In the genomic region with DNA sequence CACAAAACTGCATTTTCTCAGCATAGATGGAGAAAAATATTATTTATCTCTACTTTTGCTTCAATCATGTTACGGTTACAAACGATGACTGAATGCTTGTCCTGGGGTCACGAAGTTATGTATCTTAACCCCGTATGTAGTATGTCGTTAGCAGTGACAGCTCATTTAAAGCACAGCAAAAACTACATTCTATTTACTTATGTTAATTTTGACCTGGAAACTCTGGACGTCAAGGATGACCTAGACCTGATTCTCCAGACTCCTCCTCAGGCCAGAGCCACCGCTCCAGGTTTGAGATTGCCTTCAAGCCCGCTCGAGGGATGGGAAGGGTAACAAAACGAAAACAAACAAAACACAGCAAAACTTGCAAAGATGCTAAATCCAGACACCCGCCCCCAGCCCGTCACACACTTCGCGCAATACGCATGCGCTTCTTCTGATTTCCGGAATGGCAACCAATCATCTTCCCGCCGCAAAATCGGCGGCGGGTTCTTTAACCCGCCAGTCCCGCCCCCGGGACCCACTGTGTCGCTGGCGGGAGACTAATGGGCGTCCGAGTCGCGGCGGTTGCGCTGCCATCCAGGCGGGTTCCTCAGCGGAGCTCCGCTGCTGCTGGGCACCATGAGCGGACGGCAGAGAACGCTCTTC, we compare ENCODE assay signal across 7 mouse cellular contexts. TPM values are rescaled to one million over a fixed set of nuclear protein-coding genes. Genes with fewer than 3 reads are reported as not detected.
A peak's percentile ranks its signal among the peaks of the same experiment; 100 is the strongest.
DNase-seq lines count a peak whose midpoint lies in the region; ATAC-seq and TF ChIP-seq lines count a peak whose summit lies in the region.

Gene Fancm (plus strand): TSS at position 519 of the 648 bp plus-strand sequence.

- TF ChIP-seq POLR2A in small intestine, adult 2 months (IDR thresholded peaks at IDR 0.05; ENCODE audit: low read depth, low read length), result peak; percentile 51

- peak within 1 kb of the TSS; percentile 64 for H3K9ac ChIP-seq in intestine, postnatal 0 days (ENCODE audit: low read depth, low read length)
- peak within 1 kb of the TSS; percentile 76 for H3K9ac ChIP-seq in midbrain, embryonic 12.5 days (replicated peaks)

- DNase-seq in adrenal gland, postnatal 10 days, result peak; percentile 93
- peak; percentile 92 for DNase-seq in embryonic facial prominence, embryonic 10.5 days (ENCODE audit: low spot score)
- peak; percentile 24 for DNase-seq in gonadal fat pad, adult 2 months (ENCODE audit: low read depth)
- DNase-seq in left cerebral cortex, postnatal 4 days, result peak; percentile 91

- intact Hi-C loops in left cerebral cortex, postnatal 4 days (cut with DNase I), result no loop called here

- peak within 1 kb of the TSS; percentile 95 for H3K27ac ChIP-seq in embryonic facial prominence, embryonic 10.5 days (replicated peaks)
- H3K27ac ChIP-seq in intestine, postnatal 0 days (ENCODE audit: low read depth, low read length), result no peak within 1 kb of the TSS; the same call in none of the 2 replicates
- peak within 1 kb of the TSS; percentile 92 for H3K27ac ChIP-seq in midbrain, embryonic 12.5 days (replicated peaks)
- no peak within 1 kb of the TSS for H3K27ac ChIP-seq in small intestine, adult 2 months (ENCODE audit: insufficient read depth, low read depth, low read length)

- H3K4me2 ChIP-seq in intestine, postnatal 0 days (replicated peaks; ENCODE audit: low read depth), result peak within 1 kb of the TSS; percentile 93
- peak within 1 kb of the TSS; percentile 86 for H3K4me2 ChIP-seq in midbrain, embryonic 12.5 days (replicated peaks)

- H3K9me3 ChIP-seq in embryonic facial prominence, embryonic 10.5 days, result no peaks in the 10 kb centered on the region
- no peaks in the 10 kb centered on the region for H3K9me3 ChIP-seq in intestine, postnatal 0 days (ENCODE audit: control insufficient read depth)
- H3K9me3 ChIP-seq in midbrain, embryonic 12.5 days, result no peaks in the 10 kb centered on the region

- 2% methylated on average over 39 of the region's 39 CpGs for WGBS in embryonic facial prominence, embryonic 10.5 days
- 2% methylated on average over 39 of the region's 39 CpGs for WGBS in intestine, postnatal 0 days
- 2% methylated on average over 39 of the region's 39 CpGs for WGBS in midbrain, embryonic 12.5 days
- whole genome bisulfite sequencing in small intestine, adult 2 months, result 2% methylated on average over 39 of the region's 39 CpGs

- ATAC-seq in intestine, postnatal 0 days, result peak; percentile 44
- ATAC-seq in midbrain, embryonic 12.5 days (ENCODE audit: low FRiP score, low read depth), result peak; percentile 35

- H3K36me3 ChIP-seq in embryonic facial prominence, embryonic 10.5 days (replicated peaks), result peaks cover 40% of the 10 kb centered on the region
- H3K36me3 ChIP-seq in intestine, postnatal 0 days (ENCODE audit: control insufficient read depth, insufficient read depth), result no peaks in the 10 kb centered on the region
- H3K36me3 ChIP-seq in midbrain, embryonic 12.5 days, result 0 out of 2 replicates have a peak, but pooled peaks cover 12% of the 10 kb centered on the region
- H3K36me3 ChIP-seq in small intestine, adult 2 months (ENCODE audit: control insufficient read depth, insufficient read depth, low read length), result no peaks in the 10 kb centered on the region

- peak within 1 kb of the TSS; percentile 93 for H3K4me3 ChIP-seq in embryonic facial prominence, embryonic 10.5 days
- peak within 1 kb of the TSS; percentile 95 for H3K4me3 ChIP-seq in intestine, postnatal 0 days (ENCODE audit: low read depth, low read length)
- peak within 1 kb of the TSS; percentile 91 for H3K4me3 ChIP-seq in midbrain, embryonic 12.5 days
- peak within 1 kb of the TSS; percentile 96 for H3K4me3 ChIP-seq in small intestine, adult 2 months (ENCODE audit: low read depth, low read length)

- no peak for TF ChIP-seq CTCF in intestine, postnatal 0 days (IDR thresholded peaks at IDR 0.05; ENCODE audit: low read depth)
- no peak; the same call in 1 of the 2 replicates for TF ChIP-seq CTCF in small intestine, adult 2 months (IDR thresholded peaks at IDR 0.05; ENCODE audit: extremely low read depth, insufficient read length, insufficient replicate concordance, low read depth, low read length)

- H3K4me1 ChIP-seq in embryonic facial prominence, embryonic 10.5 days, result peaks cover 27% of the 10 kb centered on the region
- 0 out of 2 replicates have a peak, but pooled peaks cover 5% of the 10 kb centered on the region for H3K4me1 ChIP-seq in intestine, postnatal 0 days (replicated peaks; ENCODE audit: control insufficient read depth, insufficient read depth, low read length)
- peaks cover 31% of the 10 kb centered on the region for H3K4me1 ChIP-seq in midbrain, embryonic 12.5 days
- peaks cover 3% of the 10 kb centered on the region; the same call in 1 of the 2 replicates for H3K4me1 ChIP-seq in small intestine, adult 2 months (ENCODE audit: control insufficient read depth, insufficient read depth, insufficient read length, low read length)

- H3K27me3 ChIP-seq in embryonic facial prominence, embryonic 10.5 days (replicated peaks; ENCODE audit: low read depth, poor library complexity, severe bottlenecking), result no peaks in the 10 kb centered on the region
- H3K27me3 ChIP-seq in intestine, postnatal 0 days (replicated peaks; ENCODE audit: control insufficient read depth, insufficient read depth, low read length), result no peaks in the 10 kb centered on the region
- no peaks in the 10 kb centered on the region for H3K27me3 ChIP-seq in midbrain, embryonic 12.5 days
- H3K27me3 ChIP-seq in small intestine, adult 2 months (ENCODE audit: control insufficient read depth, insufficient read depth, low read length), result no peaks in the 10 kb centered on the region

RNA-seq across cellular contexts. Expression of gene Fancm, which starts in this region (rescaled TPM):
- total RNA-seq in adrenal gland, postnatal 10 days (2021), result 10 to 100 TPM; 10.3 to 10.9 TPM
- polyA plus RNA-seq in embryonic facial prominence, embryonic 10.5 days (2016; fragmentation: Nextera tagmentation; extraction: Ambion mirVana), result 13.4 and 15.7 TPM in 2 replicates
- 3.8 and 4.3 TPM in 2 replicates for polyA plus RNA-seq in gonadal fat pad, adult 2 months (2012; rRNA removed)
- polyA plus RNA-seq in intestine, postnatal 0 days (2015; fragmentation: Nextera tagmentation; extraction: Ambion mirVana), result 2.1 and 2.9 TPM in 2 replicates
- 10 to 100 TPM; 13.0 to 18.6 TPM for total RNA-seq in left cerebral cortex, postnatal 4 days (2021)
- 14.3 and 15.9 TPM in 2 replicates for polyA plus RNA-seq in midbrain, embryonic 12.5 days (2016; fragmentation: Nextera tagmentation; extraction: Ambion mirVana)
- polyA plus RNA-seq in small intestine, adult 2 months (2012; rRNA removed), result 0.80 and 0.94 TPM in 2 replicates

Comparison
In these comparisons a context has a peak if more than half of its experiments do, and no peak if none do; other contexts are left out.
1. DNase-seq: peak in every context shown above with its lines; median percentile 93 in adrenal gland, postnatal 10 days; 92 in embryonic facial prominence, embryonic 10.5 days; 91 in left cerebral cortex, postnatal 4 days; 24 in gonadal fat pad, adult 2 months.
2. H3K27ac ChIP-seq: peak in embryonic facial prominence, embryonic 10.5 days (single experiment) and midbrain, embryonic 12.5 days (single experiment); none in intestine, postnatal 0 days (single experiment) and small intestine, adult 2 months (single experiment).
3. Peak in every context shown above with its lines, with median percentiles within 50 percentile points of each other: H3K4me3 ChIP-seq.